Mouse (Mus musculus) thymus, postnatal 4 days (tissue): ENCODE data around the gene Lime1.

Experiments
- DNase-seq: peaks from one replicate; pipeline ENCODE4 v3.0.0; 2021

The Lime1 gene

DNA sequence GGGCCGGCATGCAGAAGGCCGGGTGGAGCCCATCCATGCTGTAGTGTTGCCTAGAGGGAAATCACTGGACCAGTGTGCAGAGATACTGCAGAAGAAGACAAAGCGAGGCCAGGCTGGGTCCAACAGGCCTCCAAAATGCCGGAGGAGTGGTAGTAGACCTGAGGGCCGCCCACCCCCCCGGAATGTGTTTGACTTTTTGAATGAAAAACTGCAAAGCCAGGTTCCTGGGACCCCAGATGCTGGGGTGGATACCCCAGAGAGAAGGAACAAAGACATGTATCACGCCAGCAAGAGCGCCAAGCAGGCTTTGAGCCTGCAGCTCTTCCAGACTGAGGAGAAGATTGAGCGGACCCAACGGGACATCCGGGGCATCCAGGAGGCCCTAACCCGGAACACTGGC lies at the start of gene Lime1:
Lime1 (plus strand) TSS at position 301 of the 400 bp plus-strand sequence.
- no peak for DNase-seq

DNA sequence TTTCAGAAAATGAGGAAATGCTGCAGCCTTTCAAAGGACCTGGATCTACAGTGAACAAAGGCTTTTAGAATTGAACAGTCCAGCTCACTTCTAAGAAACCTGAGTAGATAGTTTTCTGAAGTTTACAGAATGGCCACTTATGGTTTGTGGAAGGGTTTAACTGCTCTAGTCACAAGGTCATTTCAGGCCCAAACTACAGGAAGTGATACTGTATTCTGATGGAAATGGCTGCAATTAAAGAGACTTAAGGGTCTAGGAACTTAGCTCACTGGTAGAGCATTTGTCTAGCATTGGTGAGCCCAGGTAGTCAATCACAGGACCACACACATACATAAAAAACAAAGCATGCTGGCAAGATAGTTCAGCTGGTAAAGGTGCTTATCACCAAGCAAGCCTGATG lies 47.3 kb upstream of the Lime1 start:
- no peak for DNase-seq

DNA sequence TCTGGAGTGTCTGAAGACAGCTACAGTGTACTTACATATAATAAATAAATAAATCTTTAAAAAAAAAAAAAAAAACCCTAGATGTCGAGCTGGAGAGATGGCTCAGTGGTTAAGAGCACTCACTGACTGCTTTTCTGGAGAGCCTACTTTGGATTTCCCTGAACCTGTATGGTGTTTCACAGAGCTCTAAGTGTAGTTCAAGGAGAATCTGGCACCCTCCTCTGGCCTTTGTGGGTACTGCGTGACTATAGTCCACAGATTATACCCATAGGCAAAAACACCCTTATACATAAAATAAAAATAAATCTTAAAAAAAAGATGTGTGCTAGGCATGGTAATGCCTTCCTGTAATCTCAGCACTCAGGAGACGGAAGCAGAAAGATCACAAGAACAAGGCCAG lies 45.9 kb upstream of the Lime1 start:
- peak; percentile 83 for DNase-seq

DNA sequence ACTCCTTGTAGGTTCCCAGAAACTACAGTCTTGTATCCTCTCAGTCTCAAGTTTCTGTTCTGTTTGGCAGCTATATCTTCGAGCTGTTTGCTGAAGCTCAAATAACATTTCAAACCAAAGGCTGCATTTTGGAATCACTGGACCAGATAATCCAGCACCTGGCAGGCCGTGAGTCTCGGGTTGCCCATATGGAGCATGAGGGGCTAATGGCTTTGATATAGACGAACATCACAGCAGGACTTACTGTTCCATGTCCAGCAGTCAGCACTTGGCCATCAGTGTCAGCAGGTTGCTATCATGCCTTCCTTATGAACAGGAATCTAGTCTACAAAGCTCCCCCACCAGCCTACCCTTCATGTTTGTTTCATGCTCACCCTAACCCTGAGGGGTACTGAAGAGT lies 39.5 kb upstream of the Lime1 start:
- DNase-seq = no peak

DNA sequence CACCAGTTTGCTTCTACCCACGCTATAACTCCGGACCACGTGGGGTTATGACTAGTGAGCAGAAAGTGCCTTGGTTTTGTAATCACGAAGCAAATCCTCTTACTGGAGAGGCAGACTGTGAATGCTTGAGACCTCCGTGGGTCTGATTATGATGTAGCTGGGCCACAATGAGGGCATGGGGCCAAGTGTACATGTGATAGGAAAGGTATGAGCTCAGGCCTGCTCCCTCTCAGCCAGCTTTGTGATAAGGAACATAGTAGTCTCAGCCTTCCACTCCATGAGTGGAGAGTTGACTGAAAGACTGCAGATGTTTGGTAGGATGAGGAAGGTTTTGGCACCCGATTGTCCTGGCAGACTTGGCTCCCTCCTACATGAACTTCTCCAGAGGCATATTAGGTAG lies 37.1 kb upstream of the Lime1 start:
- DNase-seq = no peak

DNA sequence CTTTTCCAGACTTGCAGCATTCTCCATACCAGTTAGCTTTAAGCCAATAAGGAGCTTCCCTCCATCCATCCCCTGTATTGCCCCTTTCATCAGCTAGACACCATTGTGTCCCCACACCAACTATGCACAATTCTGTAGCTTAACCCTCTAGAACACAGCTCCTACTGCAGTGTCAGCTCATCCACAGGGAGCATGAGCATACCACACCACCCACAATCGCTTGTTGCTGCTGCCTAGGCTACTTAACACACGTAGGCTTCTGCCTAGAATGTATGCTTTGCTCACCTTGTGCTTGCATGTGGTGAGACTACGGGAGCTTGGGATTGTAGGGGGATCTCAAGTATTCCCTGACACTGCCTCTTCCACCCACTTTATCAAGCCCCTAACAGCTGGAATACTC lies 23.1 kb upstream of the Lime1 start:
- no peak for DNase-seq

DNA sequence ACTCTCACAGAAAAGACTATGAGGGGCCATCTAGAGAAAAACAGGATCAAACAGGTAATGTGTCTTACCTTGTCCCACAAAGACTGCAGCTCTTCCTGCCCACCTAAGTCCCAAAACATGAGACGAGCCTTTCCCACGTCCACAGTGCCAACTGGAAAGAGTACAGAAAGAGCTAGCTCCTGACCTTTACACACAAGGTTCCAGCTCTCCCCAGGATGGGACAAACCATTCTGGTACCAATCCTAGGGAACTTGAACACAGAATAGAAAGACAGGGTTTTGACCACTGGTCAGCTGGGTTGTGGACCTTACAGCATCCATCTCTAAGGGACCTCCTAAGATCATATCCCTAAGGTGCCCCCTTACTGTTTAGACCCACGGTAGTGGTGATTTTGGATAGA lies 15.9 kb upstream of the Lime1 start:
- no peak for DNase-seq

DNA sequence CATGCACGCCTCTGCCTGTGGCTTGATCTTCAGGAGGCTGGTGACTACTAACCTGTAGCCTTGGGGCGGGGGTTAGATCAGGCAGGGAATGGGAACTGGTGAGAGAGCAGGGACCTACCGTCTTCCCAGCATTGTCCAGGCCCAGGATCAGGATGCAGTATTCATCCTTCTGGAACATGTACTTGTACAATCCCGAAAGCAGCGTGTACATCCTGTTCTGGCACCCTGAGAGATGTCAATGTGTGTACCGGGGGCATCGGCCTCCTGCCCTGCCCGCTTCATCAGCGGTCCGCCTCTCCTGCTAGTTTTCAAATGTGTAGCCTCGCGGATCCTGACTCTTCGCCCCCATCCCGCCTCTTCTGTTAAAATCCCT lies 15.4 kb upstream of the Lime1 start:
- no peak for DNase-seq

DNA sequence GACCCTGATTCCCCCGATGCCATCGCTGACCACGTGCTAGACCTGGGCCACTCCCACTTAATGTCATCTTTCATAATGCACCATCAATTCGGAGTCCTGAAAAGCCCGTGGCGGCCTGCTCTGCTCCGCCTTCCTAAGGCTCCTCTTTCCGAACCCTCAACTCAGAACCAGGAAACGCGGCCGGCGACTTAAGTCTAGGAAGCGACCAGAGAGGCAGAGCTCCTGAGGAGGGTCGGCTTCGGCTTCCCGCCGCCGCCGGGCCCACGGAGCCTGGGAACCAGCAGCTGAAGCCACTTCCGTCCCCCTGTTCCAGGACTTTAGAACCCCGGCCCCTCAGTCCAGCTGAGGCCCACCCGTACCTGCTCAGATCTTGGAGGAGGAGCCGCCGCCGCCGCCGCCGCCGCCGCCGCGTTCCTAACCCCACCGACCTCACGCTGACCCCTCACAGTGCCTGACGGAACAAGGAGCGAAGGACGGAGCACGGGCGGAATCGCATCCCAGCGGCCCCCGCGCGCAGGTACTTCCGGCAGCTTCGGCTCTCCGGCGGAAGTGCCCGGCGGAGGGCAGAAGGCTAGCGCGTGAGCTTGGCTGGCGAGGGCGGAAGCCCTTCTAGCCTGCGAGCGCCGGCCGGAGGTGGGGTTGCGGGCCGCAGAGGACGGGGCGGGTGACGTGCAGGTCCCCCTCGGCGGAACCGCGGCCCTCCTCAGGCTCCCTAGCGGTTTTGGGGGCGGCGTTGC lies 14.8 kb upstream of the Lime1 start, which contains the start of the genes Zgpat and Arfrp1:
Zgpat (plus strand) TSS at position 69 of the 737 bp plus-strand sequence.
Arfrp1 (minus strand) TSS at position 545 of the 737 bp plus-strand sequence.
- DNase-seq = peak; percentile 86

DNA sequence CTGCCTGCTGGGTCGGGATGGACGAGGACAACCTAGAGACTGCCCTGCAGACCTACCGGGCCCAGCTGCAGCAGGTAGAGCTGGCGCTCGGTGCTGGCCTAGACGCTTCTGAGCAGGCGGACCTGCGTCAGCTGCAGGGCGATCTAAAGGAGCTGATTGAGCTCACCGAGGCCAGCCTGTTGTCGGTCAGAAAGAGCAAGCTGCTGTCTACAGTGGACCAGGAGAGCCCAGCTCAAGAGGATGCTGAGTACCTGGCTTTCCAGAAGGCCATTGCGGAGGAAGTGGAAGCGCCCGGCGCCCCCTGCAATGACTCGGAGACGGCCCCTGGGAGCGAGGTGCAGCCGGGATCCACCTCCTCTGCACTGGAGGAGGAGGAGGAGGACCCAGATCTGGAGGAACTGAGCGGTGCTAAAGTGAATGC lies 14.2 kb upstream of the Lime1 start:
- peak; percentile 57 for DNase-seq

DNA sequence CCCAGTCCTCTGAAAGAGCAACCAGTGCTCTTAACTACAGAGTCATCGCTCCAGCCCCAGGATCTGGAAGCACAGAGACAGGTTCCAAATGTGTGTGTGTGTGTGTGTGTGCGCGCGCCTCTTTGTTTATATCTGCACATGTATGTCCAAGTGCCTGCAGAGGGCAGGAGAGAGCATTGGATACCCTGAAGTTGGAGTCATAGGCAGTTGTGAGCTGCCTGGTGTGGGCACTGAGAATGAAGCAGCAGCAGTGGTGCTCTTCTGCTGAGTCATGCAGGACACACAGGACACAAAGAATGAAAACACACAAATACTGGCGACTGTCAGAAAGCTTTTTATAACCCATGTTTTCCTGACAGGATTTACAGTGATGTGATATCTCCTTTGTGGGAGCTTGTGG lies 9.9 kb upstream of the Lime1 start:
- DNase-seq = no peak

DNA sequence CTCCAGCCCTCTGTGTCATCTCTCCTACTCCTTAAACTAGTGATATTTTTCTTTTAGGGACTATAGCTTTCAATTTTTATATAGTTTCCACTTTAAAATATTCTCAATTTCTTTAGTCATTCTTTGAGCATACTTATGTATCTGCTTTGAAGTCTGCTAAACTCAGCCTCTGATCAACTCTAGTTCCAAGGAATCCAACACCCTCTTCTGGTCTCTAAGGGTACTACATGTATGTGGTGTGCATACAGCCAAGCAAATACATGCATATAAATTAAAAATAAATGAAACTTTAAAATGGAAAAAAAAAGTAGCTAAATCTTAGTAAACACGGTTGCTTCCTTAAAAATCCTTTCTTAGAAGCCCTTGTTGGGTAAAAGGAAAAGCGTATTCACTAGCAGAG lies 4.1 kb upstream of the Lime1 start:
- DNase-seq = no peak

DNA sequence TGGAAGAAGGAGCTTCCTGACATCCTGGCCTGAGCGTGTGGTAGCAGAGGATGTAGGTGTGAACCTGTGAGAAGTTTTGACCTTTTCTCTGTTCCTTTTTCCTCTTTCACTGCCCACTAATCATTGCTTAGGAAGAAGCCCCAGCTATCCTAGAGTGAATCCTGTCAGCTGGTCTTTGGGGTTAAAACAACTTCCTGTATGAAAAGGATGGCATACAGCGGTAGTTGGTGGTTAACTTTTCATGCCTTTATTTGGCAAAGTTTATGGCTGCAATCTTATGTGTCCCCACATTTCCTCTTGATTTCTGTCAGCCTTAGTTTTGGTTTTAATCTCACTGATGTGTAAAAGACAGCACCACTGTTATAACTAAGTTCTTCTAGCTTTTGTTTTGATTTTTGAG lies 2.6 kb upstream of the Lime1 start:
- DNase-seq = no peak

DNA sequence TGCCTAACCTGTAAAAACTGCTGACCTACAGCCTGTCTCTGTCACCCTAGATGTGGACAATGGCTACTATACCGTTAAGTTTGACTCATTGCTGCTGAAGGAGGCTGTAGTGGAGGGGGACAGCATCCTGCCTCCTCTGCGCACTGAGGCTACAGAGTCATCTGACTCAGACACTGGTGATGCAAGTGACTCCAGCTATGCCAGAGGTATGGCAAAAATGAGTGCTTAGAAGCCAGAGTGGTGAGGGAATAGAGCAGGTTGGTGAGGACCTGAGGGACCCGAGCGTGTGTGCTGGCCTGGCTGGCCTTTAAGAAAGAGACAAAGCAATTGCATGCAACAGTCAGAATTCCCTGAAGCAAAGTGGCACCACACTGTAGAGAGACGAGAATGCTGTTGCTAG lies 1.2 kb upstream of the Lime1 start:
- no peak for DNase-seq

DNA sequence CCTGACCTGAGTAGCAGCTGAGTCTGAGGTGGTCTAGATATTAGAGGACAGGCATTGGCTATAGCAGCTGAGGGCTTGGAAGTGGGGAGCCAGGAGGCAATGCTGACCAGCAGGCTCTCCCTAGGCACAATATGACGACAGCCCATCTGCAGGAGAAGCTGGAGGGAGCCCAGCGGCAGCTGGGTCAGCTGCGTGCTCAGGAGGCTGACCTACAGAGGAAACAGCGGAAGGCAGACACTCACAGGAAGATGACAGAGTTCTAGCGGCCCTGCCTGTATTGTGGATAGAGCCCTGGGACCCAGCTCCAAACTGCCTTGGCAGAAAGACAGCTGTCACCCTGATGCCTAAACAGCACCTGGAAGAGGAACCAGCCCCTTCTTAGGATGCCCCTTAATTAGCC lies 373 bp downstream of the Lime1 start:
- DNase-seq = no peak

DNA sequence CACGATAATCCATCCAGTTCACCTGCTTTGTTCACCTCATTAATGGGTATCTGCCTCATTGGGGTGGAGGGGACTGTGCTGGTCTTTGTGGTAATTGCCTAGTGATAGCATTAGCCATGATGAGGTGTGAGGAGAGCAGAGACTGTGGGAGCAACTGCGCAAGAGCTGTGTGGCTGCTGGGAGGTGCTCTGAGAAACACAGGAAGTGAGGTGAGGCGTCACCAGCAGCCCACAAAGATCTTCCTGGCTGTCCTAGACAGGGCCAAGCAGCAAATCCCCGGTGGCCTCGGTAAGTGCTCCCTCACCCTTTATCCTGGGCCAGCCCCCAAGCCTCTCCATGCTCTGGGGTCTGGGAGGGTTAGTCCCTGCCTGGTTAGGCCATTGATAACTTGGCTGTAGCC lies 1.2 kb downstream of the Lime1 start:
- DNase-seq = peak; percentile 53

DNA sequence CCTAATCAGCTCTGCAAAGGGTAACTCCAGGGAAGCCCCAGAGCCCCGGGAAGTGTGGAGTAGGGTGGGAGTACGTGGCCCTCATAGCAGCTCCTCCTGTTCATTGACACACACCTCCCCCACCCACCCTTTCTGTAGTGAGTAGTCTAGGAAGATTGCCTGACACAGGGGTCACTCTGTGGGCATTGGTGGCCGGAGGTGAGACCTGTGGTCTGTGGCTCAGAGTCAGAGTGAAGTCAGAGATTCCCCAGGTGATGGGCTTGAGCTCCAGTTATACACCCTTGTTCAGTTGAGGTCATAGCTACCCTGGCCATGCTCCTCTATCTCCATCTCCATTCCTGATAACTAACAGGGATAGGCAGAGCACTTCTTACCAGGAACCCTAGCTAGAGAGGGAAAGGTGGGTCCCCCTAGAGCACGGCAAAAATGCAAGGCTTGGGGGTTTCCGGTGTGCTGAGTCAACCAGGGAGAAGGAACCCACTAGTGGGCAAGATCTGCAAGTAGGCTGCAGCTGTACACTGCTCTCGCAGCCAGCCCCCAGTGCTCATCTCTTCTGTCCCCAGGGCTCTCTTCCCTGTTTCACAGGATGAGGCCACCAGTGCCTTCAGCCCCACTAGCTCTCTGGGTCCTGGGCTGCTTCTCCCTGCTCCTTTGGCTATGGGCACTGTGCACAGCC lies 1.9 kb downstream of the Lime1 start:
- no peak for DNase-seq

DNA sequence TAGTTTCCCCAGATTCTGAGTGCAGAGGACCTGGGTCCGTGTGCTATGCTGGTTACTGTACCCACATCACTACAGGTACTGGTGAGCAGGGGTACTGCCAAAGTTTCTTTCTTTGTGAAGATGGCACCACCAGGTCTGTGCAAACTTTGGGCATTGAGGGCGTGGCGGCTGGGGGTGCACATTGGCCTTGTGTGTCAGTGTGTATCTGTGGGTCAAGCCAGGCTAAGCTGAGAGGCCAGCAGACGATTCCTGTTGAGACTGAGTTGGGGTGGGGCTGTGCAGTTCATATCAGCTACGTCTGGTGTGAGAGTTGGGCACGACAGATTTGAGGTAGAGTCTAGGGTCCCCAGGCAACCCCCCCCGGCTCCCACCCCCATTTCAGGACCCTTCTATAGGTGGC lies 4.6 kb downstream of the Lime1 start:
- DNase-seq = no peak

DNA sequence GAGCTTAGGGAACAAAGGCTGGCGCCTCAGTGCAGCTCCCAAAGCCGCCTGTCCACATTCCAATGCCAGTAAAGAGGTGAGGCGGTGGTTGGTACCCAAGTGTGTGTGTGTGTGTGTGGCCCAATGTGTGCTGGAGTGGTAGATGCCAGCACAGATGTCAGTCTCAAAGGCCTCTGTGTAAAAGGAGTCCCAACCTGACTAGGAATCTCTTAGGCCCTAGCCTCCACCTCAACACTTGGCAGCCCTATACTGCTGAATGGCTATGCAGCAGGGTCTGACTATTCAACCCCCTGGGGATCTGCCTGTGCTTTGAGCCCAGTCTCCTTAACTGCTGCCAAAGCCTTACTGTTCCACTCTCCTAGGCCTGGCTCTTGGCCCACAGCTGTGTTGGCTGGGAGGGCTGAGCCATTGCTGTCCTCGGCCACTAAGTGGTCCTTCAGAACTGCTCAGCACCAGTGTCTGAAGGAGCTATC lies 5.1 kb downstream of the Lime1 start:
- DNase-seq = no peak

DNA sequence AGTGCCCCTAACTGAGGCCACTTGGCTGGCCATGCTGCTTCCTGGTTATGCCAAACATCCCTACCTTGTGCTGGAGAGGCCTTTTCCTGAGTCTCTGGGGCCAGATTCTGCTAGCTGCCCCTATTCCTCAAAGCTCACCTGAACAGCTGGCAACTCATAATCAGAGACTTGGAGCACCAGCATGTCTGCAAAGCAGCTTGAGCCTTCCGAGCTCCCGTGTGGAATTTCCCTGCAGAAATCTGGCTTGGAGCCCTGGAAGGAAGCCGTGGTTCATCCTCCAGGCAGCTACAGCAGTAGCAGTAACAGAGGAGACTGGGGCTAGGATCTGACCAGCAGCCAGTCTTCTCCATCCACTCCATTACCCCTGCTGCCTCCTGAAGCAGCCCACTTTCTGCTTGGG lies 6.0 kb downstream of the Lime1 start:
- DNase-seq = no peak

DNA sequence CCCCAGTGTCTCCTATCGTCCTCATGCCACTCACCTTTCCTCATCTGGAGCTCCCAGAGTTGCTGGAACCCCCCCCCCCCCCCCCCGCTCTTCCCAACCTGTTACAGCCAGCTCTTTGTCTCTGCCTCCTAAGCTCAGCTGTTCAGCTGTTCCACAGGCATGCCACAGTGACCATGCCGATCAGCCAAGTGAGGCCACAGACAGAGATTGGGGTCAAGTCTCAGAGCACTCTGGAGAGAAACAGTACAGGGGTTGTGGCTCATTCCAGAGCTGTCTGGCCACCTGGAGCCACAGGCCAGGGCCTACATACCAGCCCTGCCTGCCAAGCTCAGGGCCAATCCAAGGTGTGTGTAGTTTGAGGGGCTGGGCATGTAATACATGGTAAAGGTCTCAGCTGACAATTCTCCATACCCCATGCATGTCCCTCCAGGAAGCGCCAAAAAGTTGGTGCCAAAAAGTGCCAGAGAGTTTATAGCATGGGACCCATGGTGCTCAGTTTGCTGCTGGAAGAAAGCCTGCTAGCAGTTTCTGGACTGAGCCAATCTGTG lies 6.9 kb downstream of the Lime1 start:
- DNase-seq = no peak

DNA sequence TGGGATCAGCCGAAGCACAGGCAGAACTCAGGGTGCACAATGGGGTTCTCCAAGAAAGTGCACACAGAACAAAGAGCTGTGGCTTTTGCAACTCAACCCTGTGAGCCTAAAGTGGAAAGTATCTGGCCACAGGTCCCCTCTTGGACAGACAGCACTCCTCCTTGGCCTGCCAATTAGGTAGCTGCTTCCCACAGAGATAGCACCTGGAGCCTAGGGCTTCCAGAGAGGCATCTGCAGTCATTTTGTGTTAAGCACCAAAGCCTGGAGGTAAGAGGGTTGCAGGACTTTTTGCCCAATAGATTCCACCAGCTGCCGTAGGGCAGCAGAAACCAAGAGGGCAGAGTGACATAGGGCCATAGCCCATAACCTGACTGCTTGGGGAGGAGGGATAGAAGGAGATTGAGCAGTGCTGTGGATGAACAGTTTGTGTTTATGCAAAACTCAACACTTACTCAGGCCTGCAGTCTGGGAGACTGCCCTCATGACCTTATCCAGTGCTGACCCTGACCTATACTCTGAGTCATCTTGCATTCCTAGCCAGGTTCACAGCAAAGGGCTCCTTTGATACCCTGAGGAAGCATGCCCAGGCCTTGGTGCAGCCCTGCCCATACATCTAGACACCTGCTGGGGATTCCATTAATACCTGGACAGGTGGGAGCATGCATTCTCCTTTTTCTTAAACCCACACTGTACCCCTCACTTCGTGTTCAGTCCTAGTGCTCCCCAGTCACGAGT lies 10.4 kb downstream of the Lime1 start:
- DNase-seq = no peak

DNA sequence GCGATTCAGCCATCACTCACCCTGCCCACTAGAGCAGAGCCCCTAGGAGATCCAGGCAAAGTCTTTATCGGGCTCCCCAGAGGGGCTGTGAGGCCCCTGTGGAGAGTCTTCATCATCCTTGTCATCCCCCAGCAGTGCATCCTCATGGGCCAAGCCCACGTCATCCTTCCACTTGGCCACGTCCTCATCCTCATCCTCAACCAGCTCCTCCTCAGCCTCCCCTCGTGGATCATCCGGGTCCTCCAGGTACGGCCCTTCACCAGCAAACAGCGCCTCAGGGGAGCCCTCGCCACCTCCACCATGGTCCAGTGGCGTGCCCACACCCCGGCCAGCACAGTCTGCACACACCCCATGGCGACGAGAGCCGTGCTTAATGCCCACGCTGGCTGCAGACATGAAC lies 11.1 kb downstream of the Lime1 start:
- no peak for DNase-seq

DNA sequence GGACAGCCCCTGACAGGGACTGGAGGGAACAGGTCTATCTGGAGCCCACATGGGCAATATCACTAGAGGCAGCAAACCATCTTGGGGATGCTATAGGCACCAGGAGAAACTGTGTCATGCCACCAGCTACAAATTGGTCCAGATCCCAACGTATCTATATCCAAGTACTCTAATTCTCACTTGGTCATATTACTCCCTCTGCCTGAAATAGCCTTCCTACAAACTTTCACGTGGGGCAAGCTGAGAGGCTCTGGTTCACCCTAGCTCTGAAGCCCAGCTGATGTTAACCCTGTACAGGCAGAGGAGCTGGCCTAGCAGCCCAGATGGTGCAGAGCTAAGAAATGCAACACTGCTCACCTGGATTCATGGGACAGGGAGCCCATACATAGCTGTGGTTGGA lies 11.7 kb downstream of the Lime1 start:
- DNase-seq = no peak
